Mouse (Mus musculus): ENCODE data around the gene Tbxas1. TPM values are rescaled to one million over a fixed set of nuclear protein-coding genes. Genes with fewer than 3 reads are reported as not detected.

Tbxas1 gene
- polyA plus RNA-seq, 1 experiment from 2014 or later = 1.4 TPM

- peaks cover 33% of the 10 kb centered on the region for H3K27me3 ChIP-seq (ENCODE audit: insufficient read depth, poor library complexity, severe bottlenecking)
- peak; percentile 82 for DNase-seq (ENCODE audit: low spot score)
- H3K4me1 ChIP-seq = peaks cover 16% of the 10 kb centered on the region
- H3K36me3 ChIP-seq = 0 out of 2 replicates have a peak, but pooled peaks cover 3% of the 10 kb centered on the region
- H3K4me3 ChIP-seq = peak within 1 kb of the TSS; percentile 82
- peak within 1 kb of the TSS; percentile 93 for H3K27ac ChIP-seq
- 3% methylated on average over 101 of the region's 101 CpGs for WGBS
- 0 out of 2 replicates have a peak, but pooled peaks cover 4% of the 10 kb centered on the region for H3K9me3 ChIP-seq
These were observed 242.6 kb downstream of the Tbxas1 start, which contains the start of gene Parp12 for GRCm38 (mm10) chr6:39117584-39118455. Gene Parp12, minus strand, starts transcription at chr6:39118349.

GRCm38 (mm10) chr6:39118456-39118881 is 243.3 kb downstream of the Tbxas1 start:
- 0 out of 2 replicates have a peak, but pooled peaks cover 4% of the 10 kb centered on the region for H3K9me3 ChIP-seq
- H3K36me3 ChIP-seq = 0 out of 2 replicates have a peak, but pooled peaks cover 3% of the 10 kb centered on the region
- no peak for DNase-seq (ENCODE audit: low spot score)
- peaks cover 33% of the 10 kb centered on the region for H3K27me3 ChIP-seq (ENCODE audit: insufficient read depth, poor library complexity, severe bottlenecking)
- peak overlapping the region; percentile 82 for H3K4me3 ChIP-seq
- WGBS = 11% methylated on average over 49 of the region's 49 CpGs
- H3K4me1 ChIP-seq = peaks cover 16% of the 10 kb centered on the region
- H3K27ac ChIP-seq = peak overlapping the region; percentile 93

GRCm38 (mm10) chr6:39120685-39121084 is 245.5 kb downstream of the Tbxas1 start:
- H3K36me3 ChIP-seq = 0 out of 2 replicates have a peak, but pooled peaks cover 3% of the 10 kb centered on the region
- H3K4me1 ChIP-seq = peaks cover 16% of the 10 kb centered on the region
- 0 out of 2 replicates have a peak, but pooled peaks cover 4% of the 10 kb centered on the region for H3K9me3 ChIP-seq
- H3K27me3 ChIP-seq (ENCODE audit: insufficient read depth, poor library complexity, severe bottlenecking) = peaks cover 33% of the 10 kb centered on the region
- 56% methylated on average over 3 of the region's 3 CpGs for WGBS
- DNase-seq (ENCODE audit: low spot score) = no peak
- no peak overlapping the region for H3K4me3 ChIP-seq
- no peak overlapping the region for H3K27ac ChIP-seq

- Histone ChIP-seq H3K9me3 (peaks cover 7% of the 10 kb centered on the region; the same call in 1 of the 2 replicates), H3K4me1 (no peaks in the 10 kb centered on the region), H3K4me3 (no peak overlapping the region), H3K27me3 (ENCODE audit: insufficient read depth, poor library complexity, severe bottlenecking) (no peaks in the 10 kb centered on the region), H3K27ac (no peak overlapping the region), H3K36me3 (no peaks in the 10 kb centered on the region)
- DNase-seq (ENCODE audit: low spot score) = no peak
These were observed 249.5 kb downstream of the Tbxas1 start for GRCm38 (mm10) chr6:39124719-39125118.

GRCm38 (mm10) chr6:39131480-39131879 is 256.3 kb downstream of the Tbxas1 start:
- no peak for DNase-seq (ENCODE audit: low spot score)
- Histone ChIP-seq H3K4me3 (no peak overlapping the region), H3K9me3 (peaks cover 7% of the 10 kb centered on the region; the same call in 1 of the 2 replicates), H3K4me1 (no peaks in the 10 kb centered on the region), H3K36me3 (peaks cover 20% of the 10 kb centered on the region), H3K27me3 (ENCODE audit: insufficient read depth, poor library complexity, severe bottlenecking) (no peaks in the 10 kb centered on the region), H3K27ac (no peak overlapping the region)
- WGBS = 48% methylated on average over 4 of the region's 4 CpGs

GRCm38 (mm10) chr6:39132556-39132955 is 257.4 kb downstream of the Tbxas1 start:
- H3K36me3 ChIP-seq = peaks cover 20% of the 10 kb centered on the region
- H3K4me1 ChIP-seq = no peaks in the 10 kb centered on the region
- no peak overlapping the region for H3K4me3 ChIP-seq
- H3K9me3 ChIP-seq = peaks cover 1% of the 10 kb centered on the region; the same call in 1 of the 2 replicates
- H3K27me3 ChIP-seq (ENCODE audit: insufficient read depth, poor library complexity, severe bottlenecking) = no peaks in the 10 kb centered on the region
- no peak for DNase-seq (ENCODE audit: low spot score)
- WGBS = 65% methylated on average over 5 of the region's 5 CpGs
- no peak overlapping the region for H3K27ac ChIP-seq

Other genes with a start within 250 kb of the Tbxas1 start
- gene Klrg2, start 238.2 kb upstream of the Tbxas1 start, polyA plus RNA-seq (2016; fragmentation: Nextera tagmentation; extraction: Ambion mirVana) = 0.10 TPM in 1 of 2 replicates, not detected in the other
- 0.50 and 1.5 TPM in 2 replicates for gene Clec2l, start 212.3 kb upstream of the Tbxas1 start, polyA plus RNA-seq (2016; fragmentation: Nextera tagmentation; extraction: Ambion mirVana)
- 15.9 and 20.1 TPM in 2 replicates for gene Hipk2, start 761 bp downstream of the Tbxas1 start, polyA plus RNA-seq (2016; fragmentation: Nextera tagmentation; extraction: Ambion mirVana)
- gene Parp12, start 242.9 kb downstream of the Tbxas1 start, polyA plus RNA-seq (2016; fragmentation: Nextera tagmentation; extraction: Ambion mirVana) = 3.3 and 4.5 TPM in 2 replicates

All from heart, embryonic 10.5 days (tissue).